Mouse (Mus musculus) limb, embryonic 11.5 days (tissue): ENCODE data around the gene Tuba1c. TPM values are rescaled to one million over a fixed set of nuclear protein-coding genes. Genes with fewer than 3 reads are reported as not detected.

Experiments used
- ATAC-seq: fragments of 200-750 bp; cut with Nextera tagmentation; 2 replicates; pipeline ENCODE4 v1.8.0; 2017; ENCODE audit warnings: low read depth; ENCODE audit not compliant: insufficient number of reproducible peaks, low FRiP score, low TSS enrichment
- DNase-seq: peaks from one replicate; pipeline ENCODE4 v3.0.0-alpha.2; 2015; ENCODE audit warnings: low spot score
- H3K27ac ChIP-seq: fragments of 300-500 bp; sonication (generic); replicated peaks from 2 replicates; pipeline ENCODE4 v1.5.1; 2014; ENCODE audit warnings: low read depth, mild to moderate bottlenecking, low read length
- H3K27me3 ChIP-seq: fragments of 300-500 bp; sonication (generic); 2 replicates; pipeline ENCODE4 v1.6.1; 2014; ENCODE audit warnings: mild to moderate bottlenecking, low read length, mixed read lengths; ENCODE audit not compliant: control insufficient read depth, insufficient read depth
- H3K36me3 ChIP-seq: fragments of 300-500 bp; sonication (generic); 2 replicates; pipeline ENCODE4 v1.6.1; 2014; ENCODE audit warnings: mild to moderate bottlenecking, low read length, moderate library complexity, mixed read lengths; ENCODE audit not compliant: control insufficient read depth, insufficient read depth
- H3K4me1 ChIP-seq: fragments of 300-500 bp; sonication (generic); 2 replicates; pipeline ENCODE4 v1.6.1; 2014; ENCODE audit warnings: low read length, mixed read lengths; ENCODE audit not compliant: control insufficient read depth, insufficient read depth
- H3K4me2 ChIP-seq: fragments of 300-500 bp; sonication (generic); 2 replicates; pipeline ENCODE4 v1.6.1; 2014; ENCODE audit warnings: low read depth, mild to moderate bottlenecking, moderate library complexity; ENCODE audit not compliant: severe bottlenecking
- H3K4me3 ChIP-seq: fragments of 300-500 bp; sonication (generic); 2 replicates; pipeline ENCODE4 v1.5.1; 2014; ENCODE audit warnings: low read depth, low read length
- H3K9ac ChIP-seq: fragments of 300-500 bp; sonication (generic); 2 replicates; pipeline ENCODE4 v1.6.1; 2014; ENCODE audit warnings: mild to moderate bottlenecking, low read length
- H3K9me3 ChIP-seq: fragments of 300-500 bp; sonication (generic); 2 replicates; pipeline ENCODE4 v1.6.1; 2016; ENCODE audit warnings: low read length; ENCODE audit not compliant: control insufficient read depth
- WGBS: fragments of 180-500 bp; shearing (Covaris S2); extraction: QIAGEN DNeasy Blood & Tissue Kit; methylation state at CpG from one replicate; pipeline ENCODE4 v1.1.7; 2014; 5-methylcytosine and 5-hydroxymethylcytosine counted together
- microRNA-seq: library from miRNA; unstranded; fragments of <30 nt; microRNA quantifications from one replicate; pipeline ENCODE4, GENCODE M21; 2016
- polyA plus RNA-seq: library from polyadenylated mRNA; unstranded; fragments of >200 nt; fragmentation: Nextera tagmentation; extraction: Ambion mirVana; gene quantifications from 2 replicates; pipeline ENCODE4 v1.2.1, GENCODE M21; 2014

Tuba1c gene
- polyA plus RNA-seq, 1 experiment from 2014 or later = 157 TPM

- peaks cover 82% of the 10 kb centered on the region for H3K27me3 ChIP-seq
- peaks cover 3% of the 10 kb centered on the region; the same call in 1 of the 2 replicates for H3K36me3 ChIP-seq
- peak within 1 kb of the TSS; percentile 5; the same call in 1 of the 2 replicates for H3K4me3 ChIP-seq
- DNase-seq = peak; percentile 60
- ATAC-seq = 0 out of 2 replicates have a peak, but pooled peaks have one; percentile 5
- no peak within 1 kb of the TSS for H3K9ac ChIP-seq
- H3K4me1 ChIP-seq = peaks cover 4% of the 10 kb centered on the region; the same call in 1 of the 2 replicates
- whole genome bisulfite sequencing = 6% methylated on average over 60 of the region's 60 CpGs
- no peak within 1 kb of the TSS for H3K27ac ChIP-seq
- H3K9me3 ChIP-seq = no peaks in the 10 kb centered on the region
- H3K4me2 ChIP-seq = peak within 1 kb of the TSS; percentile 24
Measured at GRCm38 (mm10) chr15:99087253-99088075, 57.8 kb downstream of the Tuba1c start, which contains the start of gene C1ql4. Gene C1ql4 (minus strand): TSS chr15:99087817.

Small RNA genes within 50 kb of the gene (microRNA-seq; reads per million reads assigned to microRNA genes)
- gene Mir6960 = 2.4 reads per million

Other genes starting within 250 kb of the Tuba1c start
- gene Wnt1, start 240.0 kb upstream of the Tuba1c start, polyA plus RNA-seq = not detected in 2 replicates
- not detected in 2 replicates for gene Ddn, start 220.4 kb upstream of the Tuba1c start, polyA plus RNA-seq
- 79.3 and 84.6 TPM in 2 replicates for gene Prkag1, start 198.4 kb upstream of the Tuba1c start, polyA plus RNA-seq
- 17.6 and 21.6 TPM in 2 replicates for gene Kmt2d, start 158.7 kb upstream of the Tuba1c start, polyA plus RNA-seq
- 19.8 and 22.2 TPM in 2 replicates for gene Rhebl1, start 135.4 kb upstream of the Tuba1c start, polyA plus RNA-seq
- gene Dhh, start 131.4 kb upstream of the Tuba1c start, polyA plus RNA-seq = 0.15 and 0.23 TPM in 2 replicates
- 5.5 and 6.2 TPM in 2 replicates for gene Lmbr1l, start 111.7 kb upstream of the Tuba1c start, polyA plus RNA-seq
- gene Tuba1b, start 95.3 kb upstream of the Tuba1c start, polyA plus RNA-seq = 2,238 and 2,358 TPM in 2 replicates
- gene Gm49450, start 76.3 kb upstream of the Tuba1c start, polyA plus RNA-seq = not detected in 2 replicates
- gene Tuba1a, start 76.2 kb upstream of the Tuba1c start, polyA plus RNA-seq = 1,453 and 1,516 TPM in 2 replicates
- gene Prph, start 25.3 kb downstream of the Tuba1c start, polyA plus RNA-seq = 0.10 and 0.11 TPM in 2 replicates
- 33.4 and 37.2 TPM in 2 replicates for gene Troap, start 44.7 kb downstream of the Tuba1c start, polyA plus RNA-seq
- gene C1ql4, start 57.9 kb downstream of the Tuba1c start, polyA plus RNA-seq = not detected in 2 replicates
- 0.61 and 0.62 TPM in 2 replicates for gene Dnajc22, start 63.3 kb downstream of the Tuba1c start, polyA plus RNA-seq
- gene Spats2, start 96.0 kb downstream of the Tuba1c start, polyA plus RNA-seq = 69.2 and 70.1 TPM in 2 replicates
- 0.07 TPM in 1 of 2 replicates, not detected in the other for gene Kcnh3, start 195.0 kb downstream of the Tuba1c start, polyA plus RNA-seq
- 165 and 168 TPM in 2 replicates for gene Mcrs1, start 222.1 kb downstream of the Tuba1c start, polyA plus RNA-seq